Mouse (Mus musculus) forebrain, embryonic 10.5 days (tissue): ENCODE data around the gene Pgm3. TPM values are rescaled to one million over a fixed set of nuclear protein-coding genes. Genes with fewer than 3 reads are reported as not detected.

Experiments
- DNase-seq: peaks from one replicate; pipeline ENCODE4 v3.0.0-alpha.2; 2017; ENCODE audit warnings: low spot score; ENCODE audit errors: extremely low spot score
- H3K27ac ChIP-seq: fragments of 300-500 bp; sonication (generic); 2 replicates; pipeline ENCODE4 v1.5.1; 2016; ENCODE audit warnings: mild to moderate bottlenecking
- H3K27me3 ChIP-seq: fragments of 300-500 bp; sonication (generic); 2 replicates; pipeline ENCODE4 v1.6.1; 2016; ENCODE audit warnings: mild to moderate bottlenecking; ENCODE audit not compliant: poor library complexity, severe bottlenecking
- H3K36me3 ChIP-seq: fragments of 300-500 bp; sonication (generic); replicated peaks from 2 replicates; pipeline ENCODE4 v1.6.1; 2016; ENCODE audit warnings: mild to moderate bottlenecking, moderate library complexity
- H3K4me1 ChIP-seq: fragments of 300-500 bp; sonication (generic); 2 replicates; pipeline ENCODE4 v1.6.1; 2016
- H3K4me3 ChIP-seq: fragments of 300-500 bp; sonication (generic); 2 replicates; pipeline ENCODE4 v1.5.1; 2016; ENCODE audit warnings: mild to moderate bottlenecking, moderate library complexity
- H3K9me3 ChIP-seq: fragments of 300-500 bp; sonication (generic); 2 replicates; pipeline ENCODE4 v1.6.1; 2016; ENCODE audit warnings: mild to moderate bottlenecking, moderate library complexity
- WGBS: fragments of 180-500 bp; shearing (Covaris S2); methylation state at CpG from one replicate; pipeline ENCODE4 v1.1.7; 2016; 5-methylcytosine and 5-hydroxymethylcytosine counted together
- polyA plus RNA-seq: library from polyadenylated mRNA; unstranded; fragments of >200 nt; fragmentation: Nextera tagmentation; extraction: Ambion mirVana; gene quantifications from 2 replicates; pipeline ENCODE4 v1.2.1, GENCODE M21; 2016

The Pgm3 gene
- polyA plus RNA-seq, 1 experiment from 2014 or later = 34.6 TPM

- no peak for DNase-seq
- Histone ChIP-seq H3K4me3 (no peak overlapping the region), H3K4me1 (no peaks in the 10 kb centered on the region), H3K27me3 (no peaks in the 10 kb centered on the region), H3K9me3 (no peaks in the 10 kb centered on the region), H3K36me3 (peaks cover 60% of the 10 kb centered on the region), H3K27ac (no peak overlapping the region)
- WGBS = 88% methylated on average over 3 of the region's 3 CpGs
These were observed 20.9 kb downstream of the Pgm3 start for GRCm38 (mm10) chr9:86550717-86551116.

- no peaks in the 10 kb centered on the region for H3K4me1 ChIP-seq
- WGBS = 91% methylated on average over 5 of the region's 5 CpGs
- H3K9me3 ChIP-seq = no peaks in the 10 kb centered on the region
- no peak overlapping the region for H3K4me3 ChIP-seq
- H3K27me3 ChIP-seq = no peaks in the 10 kb centered on the region
- DNase-seq = no peak
- peaks cover 51% of the 10 kb centered on the region for H3K36me3 ChIP-seq
- H3K27ac ChIP-seq = no peak overlapping the region
These were observed 21.9 kb downstream of the Pgm3 start for GRCm38 (mm10) chr9:86549637-86550162.

DNA sequence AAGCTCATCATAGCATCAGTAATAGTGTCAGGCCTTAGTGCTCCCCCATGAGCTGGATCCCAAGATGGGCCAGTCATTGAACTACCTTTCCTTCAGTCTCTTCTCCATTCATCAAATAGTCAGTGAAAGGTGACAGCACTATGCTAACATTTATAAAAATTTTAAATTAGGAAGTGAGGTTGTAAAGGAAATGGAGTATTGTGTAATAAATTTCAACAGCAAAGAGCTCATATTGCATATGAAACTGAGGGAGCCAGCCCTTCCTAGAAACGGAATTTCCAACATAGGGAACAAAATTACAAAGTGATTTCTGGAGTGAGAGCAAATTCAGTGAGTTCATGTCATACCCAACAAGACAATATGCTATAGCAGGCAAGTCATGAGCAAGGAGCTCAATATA is 27.1 kb downstream of the Pgm3 start:
- Histone ChIP-seq H3K9me3 (no peaks in the 10 kb centered on the region), H3K27ac (no peak overlapping the region), H3K27me3 (no peaks in the 10 kb centered on the region), H3K4me3 (no peak overlapping the region), H3K4me1 (peaks cover 3% of the 10 kb centered on the region; the same call in 1 of the 2 replicates), H3K36me3 (peaks cover 57% of the 10 kb centered on the region)
- 83% methylated on average over 1 of the region's 1 CpGs for WGBS
- no peak for DNase-seq

DNA sequence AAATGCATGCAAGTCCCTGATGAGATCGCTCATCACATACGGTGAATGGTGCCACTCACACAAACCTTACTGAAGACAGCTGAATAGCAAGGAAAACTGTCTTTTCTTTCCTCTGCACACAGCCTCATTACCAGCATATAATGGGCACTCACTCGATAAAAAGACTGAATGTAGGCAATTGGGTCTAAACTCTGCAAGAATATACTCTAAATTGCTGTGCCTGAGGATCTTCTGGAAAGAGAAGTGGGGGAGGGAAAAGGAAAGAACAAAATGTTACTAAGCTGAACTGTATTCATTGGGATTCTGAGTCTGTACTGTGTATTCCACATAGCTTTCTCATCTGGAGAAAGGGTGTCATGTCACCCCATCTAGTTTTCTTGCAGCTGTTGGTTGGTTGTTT is 28.2 kb downstream of the Pgm3 start:
- peaks cover 45% of the 10 kb centered on the region for H3K36me3 ChIP-seq
- H3K4me3 ChIP-seq = no peak overlapping the region
- H3K27me3 ChIP-seq = no peaks in the 10 kb centered on the region
- no peak for DNase-seq
- WGBS = 92% methylated on average over 3 of the region's 3 CpGs
- H3K4me1 ChIP-seq = peaks cover 3% of the 10 kb centered on the region; the same call in 1 of the 2 replicates
- no peak overlapping the region for H3K27ac ChIP-seq
- H3K9me3 ChIP-seq = no peaks in the 10 kb centered on the region

DNA sequence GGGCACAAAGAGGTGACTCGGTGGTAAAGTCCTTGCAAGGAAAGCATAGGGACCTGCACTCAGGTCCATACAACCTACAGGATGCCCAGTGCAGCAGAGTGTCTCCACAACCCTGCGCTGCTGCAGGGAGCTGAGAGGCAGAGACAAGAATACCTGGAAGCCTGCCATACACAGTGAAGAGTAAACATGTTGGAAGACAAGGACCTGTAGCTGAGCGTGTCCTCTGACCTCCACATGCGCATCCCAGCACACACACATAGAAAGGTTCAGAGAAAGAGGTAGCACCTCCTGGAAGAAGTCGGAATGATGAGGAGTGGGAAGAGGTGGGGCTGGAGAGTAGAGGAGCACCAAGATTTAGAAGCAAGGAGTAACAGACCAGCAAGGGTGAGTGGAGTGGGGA is 37.6 kb downstream of the Pgm3 start:
- H3K9me3 ChIP-seq = no peaks in the 10 kb centered on the region
- no peak overlapping the region for H3K4me3 ChIP-seq
- 91% methylated on average over 5 of the region's 5 CpGs for WGBS
- H3K27ac ChIP-seq = no peak overlapping the region
- peaks cover 12% of the 10 kb centered on the region for H3K36me3 ChIP-seq
- no peaks in the 10 kb centered on the region for H3K27me3 ChIP-seq
- no peaks in the 10 kb centered on the region for H3K4me1 ChIP-seq
- DNase-seq = no peak

GRCm38 (mm10) chr9:86525600-86525999 is 46.0 kb downstream of the Pgm3 start:
- Histone ChIP-seq H3K27ac (no peak overlapping the region), H3K4me3 (no peak overlapping the region), H3K4me1 (no peaks in the 10 kb centered on the region), H3K9me3 (no peaks in the 10 kb centered on the region), H3K27me3 (no peaks in the 10 kb centered on the region), H3K36me3 (peaks cover 9% of the 10 kb centered on the region; the same call in 1 of the 2 replicates)
- WGBS = 83% methylated on average over 2 of the region's 2 CpGs
- DNase-seq = no peak

DNA sequence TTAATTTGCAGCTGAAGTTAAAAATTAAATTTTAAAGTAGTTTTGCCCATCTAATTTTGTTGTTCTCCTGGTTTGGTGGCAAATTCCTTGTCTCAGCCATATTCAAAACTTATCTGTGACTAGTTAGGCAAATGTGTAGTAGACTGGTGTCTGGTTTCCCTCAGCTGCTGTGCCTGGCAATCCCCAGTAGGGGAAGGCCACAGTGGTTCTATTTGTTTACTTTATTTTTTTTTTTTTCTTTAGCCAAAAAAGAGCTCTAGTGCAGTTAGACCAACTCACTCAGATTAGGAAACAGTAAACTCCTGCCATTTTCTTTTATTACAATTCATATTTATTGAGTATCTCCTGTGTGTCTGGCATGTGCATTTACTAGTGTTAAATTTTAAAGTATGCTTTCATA is 49.3 kb downstream of the Pgm3 start:
- H3K9me3 ChIP-seq = no peaks in the 10 kb centered on the region
- no peaks in the 10 kb centered on the region for H3K4me1 ChIP-seq
- peaks cover 13% of the 10 kb centered on the region; the same call in 1 of the 2 replicates for H3K36me3 ChIP-seq
- DNase-seq = no peak
- no peak overlapping the region for H3K4me3 ChIP-seq
- no peaks in the 10 kb centered on the region for H3K27me3 ChIP-seq
- no peak overlapping the region for H3K27ac ChIP-seq

DNA sequence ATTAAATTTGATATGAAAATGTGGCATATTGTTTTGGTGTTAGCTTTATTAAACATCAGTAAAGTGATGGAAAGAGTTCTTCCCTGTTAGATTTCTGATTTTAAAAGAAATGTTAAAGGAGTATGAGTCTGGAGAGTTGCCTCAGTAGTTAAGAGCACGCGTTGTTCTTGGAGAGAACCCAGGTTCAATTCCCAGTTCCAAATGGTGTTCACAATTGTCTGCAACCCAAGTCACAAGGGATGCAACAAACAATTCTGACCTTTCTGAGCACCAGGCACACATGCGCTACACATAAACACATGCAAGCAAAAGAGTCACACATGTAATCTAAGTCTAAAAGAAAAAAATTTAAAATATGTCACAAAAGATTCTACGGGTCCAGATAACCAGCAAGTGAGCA is 56.8 kb downstream of the Pgm3 start:
- Histone ChIP-seq H3K36me3 (peaks cover 12% of the 10 kb centered on the region), H3K4me3 (no peak overlapping the region), H3K27ac (no peak overlapping the region), H3K9me3 (no peaks in the 10 kb centered on the region), H3K4me1 (no peaks in the 10 kb centered on the region), H3K27me3 (no peaks in the 10 kb centered on the region)
- 96% methylated on average over 4 of the region's 4 CpGs for WGBS
- DNase-seq = no peak

DNA sequence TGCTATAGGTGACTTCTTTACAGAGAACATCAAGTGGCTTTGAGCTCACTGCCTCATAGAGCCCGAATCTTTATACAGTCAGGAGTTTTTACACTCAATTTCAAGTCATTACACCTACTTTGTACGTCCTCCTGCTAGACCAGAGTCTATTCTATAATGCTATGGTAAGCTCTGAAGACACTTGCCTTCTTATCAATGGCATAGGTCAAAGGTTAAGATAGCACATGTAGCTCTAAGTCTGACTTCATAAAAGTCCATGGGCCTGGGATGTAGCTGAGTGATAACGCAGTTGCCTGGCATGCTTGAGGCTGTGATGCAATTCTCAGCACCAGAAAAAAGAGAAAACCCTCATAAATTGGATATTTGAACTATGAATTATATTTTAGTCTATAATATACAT is 57.3 kb downstream of the Pgm3 start:
- no peaks in the 10 kb centered on the region for H3K4me1 ChIP-seq
- no peak overlapping the region for H3K27ac ChIP-seq
- no peak for DNase-seq
- H3K9me3 ChIP-seq = no peaks in the 10 kb centered on the region
- no peak overlapping the region for H3K4me3 ChIP-seq
- H3K36me3 ChIP-seq = peaks cover 12% of the 10 kb centered on the region
- H3K27me3 ChIP-seq = no peaks in the 10 kb centered on the region
- WGBS = 89% methylated on average over 3 of the region's 3 CpGs

- no peaks in the 10 kb centered on the region for H3K9me3 ChIP-seq
- no peak overlapping the region for H3K27ac ChIP-seq
- no peaks in the 10 kb centered on the region for H3K27me3 ChIP-seq
- H3K36me3 ChIP-seq = peaks cover 12% of the 10 kb centered on the region
- no peak overlapping the region for H3K4me3 ChIP-seq
- WGBS = 89% methylated on average over 5 of the region's 5 CpGs
- no peaks in the 10 kb centered on the region for H3K4me1 ChIP-seq
- no peak for DNase-seq
These were observed 57.9 kb downstream of the Pgm3 start for GRCm38 (mm10) chr9:86513733-86514132.

DNA sequence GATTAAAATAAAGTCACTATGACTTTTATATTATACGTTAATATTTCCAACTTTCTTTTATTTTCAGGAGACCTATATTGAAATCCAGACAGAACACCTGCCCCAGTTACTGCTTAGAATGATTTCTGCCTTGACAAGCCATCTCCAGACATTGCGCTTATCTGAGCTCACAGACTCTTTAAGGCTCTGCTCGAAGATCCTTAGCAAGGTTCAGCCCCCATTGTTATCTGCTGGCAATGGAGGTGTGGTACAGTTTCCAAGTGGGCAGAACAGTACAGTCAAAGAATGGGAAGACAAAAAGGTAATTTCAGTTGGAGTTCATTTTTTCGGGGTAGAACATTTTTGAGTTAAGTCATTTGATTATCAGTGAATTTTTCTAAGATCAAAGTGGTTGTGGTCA is 64.2 kb downstream of the Pgm3 start:
- no peak for DNase-seq
- no peaks in the 10 kb centered on the region for H3K9me3 ChIP-seq
- H3K36me3 ChIP-seq = no peaks in the 10 kb centered on the region
- H3K4me1 ChIP-seq = no peaks in the 10 kb centered on the region
- no peak overlapping the region for H3K27ac ChIP-seq
- 91% methylated on average over 4 of the region's 4 CpGs for WGBS
- no peak overlapping the region for H3K4me3 ChIP-seq
- no peaks in the 10 kb centered on the region for H3K27me3 ChIP-seq

Other genes with a start within 250 kb of the Pgm3 start
- gene Ube2cbp, start 106.9 kb downstream of the Pgm3 start, polyA plus RNA-seq = 8.0 and 8.3 TPM in 2 replicates
- gene Dop1a, start 104.7 kb downstream of the Pgm3 start, polyA plus RNA-seq = 9.2 and 9.8 TPM in 2 replicates
- gene Rwdd2a, start 149 bp upstream of the Pgm3 start, polyA plus RNA-seq = 3.9 and 4.1 TPM in 2 replicates
- 8.1 and 9.1 TPM in 2 replicates for gene Me1, start 124.1 kb upstream of the Pgm3 start, polyA plus RNA-seq
- gene Prss35, start 171.8 kb upstream of the Pgm3 start, polyA plus RNA-seq = 1.4 and 1.8 TPM in 2 replicates